ENCODE assay signal across 11 mouse cellular contexts in genomic region chr6:108805194-108805593, GRCm38 (mm10). TPM values are rescaled to one million over a fixed set of nuclear protein-coding genes. Genes with fewer than 3 reads are reported as not detected.
DNase-seq lines count a peak whose midpoint lies in the region; ATAC-seq lines count a peak whose summit lies in the region.
"Had no signal": no experiment of that assay in that cellular context is flagged by ENCODE, and none has a peak within 500 bp of the region (broad histone marks: within the 10 kb centered on the region; RNA-seq: fewer than 3 reads in every experiment).

No protein-coding gene starts in this region.

- no peak overlapping the region for H3K9ac ChIP-seq in forebrain, embryonic 12.5 days
- H3K9ac ChIP-seq in forebrain, embryonic 11.5 days (ENCODE audit: low read length): no peak overlapping the region
- H3K9ac ChIP-seq in forebrain, embryonic 16.5 days (replicated peaks; ENCODE audit: low read depth, low read length): no peak overlapping the region

- no peak overlapping the region for H3K4me2 ChIP-seq in forebrain, embryonic 12.5 days
- H3K4me2 ChIP-seq in forebrain, embryonic 11.5 days (ENCODE audit: low read depth, low read length, severe bottlenecking): no peak overlapping the region
- H3K4me2 ChIP-seq in forebrain, embryonic 16.5 days (ENCODE audit: low read length): no peak overlapping the region

- no peak overlapping the region for H3K4me3 ChIP-seq in forebrain, embryonic 12.5 days (replicated peaks)
- no peak overlapping the region for H3K4me3 ChIP-seq in forebrain, embryonic 11.5 days (ENCODE audit: low read depth, low read length)
- H3K4me3 ChIP-seq in forebrain, embryonic 16.5 days (replicated peaks; ENCODE audit: low read length): no peak overlapping the region

- H3K27me3 ChIP-seq in forebrain, embryonic 12.5 days: no peaks in the 10 kb centered on the region
- H3K27me3 ChIP-seq in forebrain, embryonic 11.5 days (ENCODE audit: control insufficient read depth, insufficient read depth, low read length): no peaks in the 10 kb centered on the region
- no peaks in the 10 kb centered on the region for H3K27me3 ChIP-seq in forebrain, embryonic 16.5 days (replicated peaks; ENCODE audit: control insufficient read depth, insufficient read depth, low read length)

- WGBS in forebrain, embryonic 12.5 days: 46% methylated on average over 1 of the region's 1 CpGs
- 79% methylated on average over 1 of the region's 1 CpGs for WGBS in forebrain, embryonic 11.5 days
- WGBS in forebrain, embryonic 16.5 days: 15% methylated on average over 1 of the region's 1 CpGs

- ATAC-seq in forebrain, embryonic 12.5 days (ENCODE audit: low FRiP score): no peak
- no peak for ATAC-seq in forebrain, embryonic 11.5 days (replicated peaks; ENCODE audit: low FRiP score)
- ATAC-seq in forebrain, embryonic 16.5 days: peak; percentile 83
- ATAC-seq: activated CD4-positive, CD25-positive, alpha-beta regulatory T cell, adult 4 months had no signal

- H3K9me3 ChIP-seq in forebrain, embryonic 12.5 days: no peaks in the 10 kb centered on the region
- H3K9me3 ChIP-seq in forebrain, embryonic 11.5 days (ENCODE audit: control insufficient read depth, low read length): no peaks in the 10 kb centered on the region
- H3K9me3 ChIP-seq in forebrain, embryonic 16.5 days (ENCODE audit: control insufficient read depth, low read length): no peaks in the 10 kb centered on the region
- H3K9me3 ChIP-seq: G1E had no signal

- no peaks in the 10 kb centered on the region for H3K36me3 ChIP-seq in forebrain, embryonic 12.5 days (replicated peaks)
- H3K36me3 ChIP-seq in forebrain, embryonic 11.5 days (ENCODE audit: control insufficient read depth, insufficient read depth, low read length): no peaks in the 10 kb centered on the region
- H3K36me3 ChIP-seq in forebrain, embryonic 16.5 days (ENCODE audit: control insufficient read depth, insufficient read depth): no peaks in the 10 kb centered on the region

- H3K27ac ChIP-seq in forebrain, embryonic 12.5 days: peak overlapping the region; percentile 53; the same call in 1 of the 2 replicates
- no peak overlapping the region for H3K27ac ChIP-seq in forebrain, embryonic 11.5 days (ENCODE audit: low read depth, low read length)
- H3K27ac ChIP-seq in forebrain, embryonic 16.5 days (ENCODE audit: low read length): peak overlapping the region; percentile 75

- H3K4me1 ChIP-seq in forebrain, embryonic 12.5 days: peaks cover 4% of the 10 kb centered on the region
- H3K4me1 ChIP-seq in forebrain, embryonic 11.5 days (replicated peaks; ENCODE audit: control insufficient read depth, insufficient read depth, low read length): no peaks in the 10 kb centered on the region
- peaks cover 14% of the 10 kb centered on the region for H3K4me1 ChIP-seq in forebrain, embryonic 16.5 days (replicated peaks; ENCODE audit: control insufficient read depth, insufficient read depth, low read length)

- no peak for DNase-seq in forebrain, embryonic 11.5 days (ENCODE audit: low spot score)
- peak; percentile 26 to 56 for DNase-seq in left cerebral cortex, adult 18-20 months (ENCODE audit: low spot score in 2 of 2)
- no peak for DNase-seq in left cerebral cortex, adult 8-10 months (ENCODE audit: low spot score in 2 of 2)
- peak; percentile 85 for DNase-seq in brain, adult 2 months (ENCODE audit: low read depth, low spot score)
- no peak for DNase-seq in layer of hippocampus, adult 9-10 months (ENCODE audit: low spot score)
- no peak for DNase-seq in layer of hippocampus, postnatal 36 days
- DNase-seq: heart, postnatal 4 days had no signal

RNA-seq across cellular contexts. Expression of gene Arl8b, which starts 22.3 kb away (rescaled TPM):
- polyA plus RNA-seq in forebrain, embryonic 12.5 days (2016; fragmentation: Nextera tagmentation; extraction: Ambion mirVana): 78.2 and 81.8 TPM in 2 replicates
- polyA plus RNA-seq in forebrain, embryonic 11.5 days (2014; fragmentation: Nextera tagmentation; extraction: Ambion mirVana): 78.4 and 79.5 TPM in 2 replicates
- total RNA-seq in left cerebral cortex, adult 18-20 months (2021): 100 to 1,000 TPM; 222 to 225 TPM
- 100 to 1,000 TPM; 199 to 232 (median 219) TPM for total RNA-seq in left cerebral cortex, adult 8-10 months (2022)
- polyA plus RNA-seq in forebrain, embryonic 16.5 days (2015; fragmentation: Nextera tagmentation; extraction: Ambion mirVana): 104 and 110 TPM in 2 replicates
- 100 to 1,000 TPM; 215 to 216 TPM for total RNA-seq in layer of hippocampus, postnatal 36 days (2021)

RNA-seq across cellular contexts. Expression of gene Edem1, which starts 23.2 kb away (rescaled TPM):
- polyA plus RNA-seq in forebrain, embryonic 12.5 days (2016; fragmentation: Nextera tagmentation; extraction: Ambion mirVana): 19.2 and 19.3 TPM in 2 replicates
- 23.0 and 32.5 TPM in 2 replicates for polyA plus RNA-seq in forebrain, embryonic 11.5 days (2014; fragmentation: Nextera tagmentation; extraction: Ambion mirVana)
- total RNA-seq in left cerebral cortex, adult 18-20 months (2021): 10 to 100 TPM; 17.2 to 19.9 TPM
- 10 to 100 TPM; 18.2 to 26.0 (median 21.3) TPM for total RNA-seq in left cerebral cortex, adult 8-10 months (2022)
- polyA plus RNA-seq in forebrain, embryonic 16.5 days (2015; fragmentation: Nextera tagmentation; extraction: Ambion mirVana): 6.8 and 7.3 TPM in 2 replicates
- total RNA-seq in layer of hippocampus, postnatal 36 days (2021): 10 to 100 TPM; 16.9 to 18.6 TPM

Comparison
In these comparisons a context has a peak if more than half of its experiments do, and no peak if none do; other contexts are left out.
1. DNase-seq: peak in left cerebral cortex, adult 18-20 months (2 of 2) and brain, adult 2 months (single experiment); none in forebrain, embryonic 11.5 days (single experiment), left cerebral cortex, adult 8-10 months (0 of 2), layer of hippocampus, adult 9-10 months (single experiment) and layer of hippocampus, postnatal 36 days (0 of 2).